ENCODE assay signal across 13 mouse cellular contexts in the genomic region with DNA sequence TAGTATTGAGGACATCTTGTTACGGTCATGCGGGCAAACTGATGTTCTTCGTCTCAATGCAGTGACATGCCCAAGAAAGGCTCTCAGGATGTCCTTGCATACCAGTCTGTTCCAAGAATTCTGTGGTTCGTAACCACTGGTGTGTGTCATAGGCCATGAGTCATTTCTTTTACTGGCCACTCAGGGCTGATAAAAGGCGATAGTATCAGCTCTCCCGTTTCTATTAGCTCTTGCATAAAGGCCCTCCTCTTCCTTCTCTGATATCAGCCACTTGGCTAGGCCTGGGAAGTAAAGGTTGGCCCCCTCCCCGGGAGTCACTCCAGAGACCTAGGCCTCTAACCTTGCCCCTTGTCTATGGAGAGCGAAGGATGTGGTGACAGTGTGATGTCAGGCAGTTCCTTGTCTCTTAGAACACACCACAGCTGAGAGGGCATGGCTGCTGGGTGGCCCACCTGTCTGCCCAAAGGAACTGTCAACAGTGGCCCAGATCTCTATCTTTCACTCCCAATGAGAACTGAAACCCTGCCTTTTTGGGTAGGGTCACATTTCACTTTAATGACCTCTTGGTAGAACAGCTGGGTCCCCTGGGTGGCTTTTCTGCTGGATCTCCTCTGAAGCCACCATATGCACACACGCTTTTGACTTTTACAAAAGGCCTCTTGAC. TPM values are rescaled to one million over a fixed set of nuclear protein-coding genes. Genes with fewer than 3 reads are reported as not detected.
DNase-seq lines count a peak whose midpoint lies in the region; ATAC-seq and TF ChIP-seq lines count a peak whose summit lies in the region.
"Had no signal": no experiment of that assay in that cellular context is flagged by ENCODE, and none has a peak within 500 bp of the region (broad histone marks: within the 10 kb centered on the region; RNA-seq: fewer than 3 reads in every experiment).

No protein-coding gene starts in this region.

- no peak overlapping the region for H3K27ac ChIP-seq in intestine, embryonic 16.5 days (ENCODE audit: low read length)
- no peak overlapping the region for H3K27ac ChIP-seq in intestine, embryonic 15.5 days
- no peak overlapping the region for H3K27ac ChIP-seq in stomach, postnatal 0 days (replicated peaks)
- H3K27ac ChIP-seq: hindbrain, embryonic 12.5 days had no signal

- H3K9ac ChIP-seq in intestine, embryonic 16.5 days (ENCODE audit: low read depth, low read length), result no peak overlapping the region
- no peak overlapping the region for H3K9ac ChIP-seq in intestine, embryonic 15.5 days
- H3K9ac ChIP-seq in stomach, postnatal 0 days (ENCODE audit: low read length), result no peak overlapping the region
- H3K9ac ChIP-seq: forebrain, postnatal 0 days; hindbrain, embryonic 12.5 days had no signal

- TF ChIP-seq EP300 in stomach, postnatal 0 days (optimal IDR thresholded peaks at IDR 0.05), result no peak

- 68% methylated on average over 9 of the region's 9 CpGs for WGBS in intestine, embryonic 16.5 days
- 73% methylated on average over 9 of the region's 9 CpGs for WGBS in intestine, embryonic 15.5 days
- 68% methylated on average over 9 of the region's 9 CpGs for WGBS in stomach, postnatal 0 days

- no peak for TF ChIP-seq CTCF in stomach, postnatal 0 days (IDR thresholded peaks at IDR 0.05; ENCODE audit: low read depth)

- peak; percentile 9; the same call in 1 of the 2 replicates for ATAC-seq in intestine, embryonic 16.5 days
- ATAC-seq in intestine, embryonic 15.5 days, result no peak
- peak; percentile 50 for ATAC-seq in stomach, postnatal 0 days (ENCODE audit: low FRiP score, low TSS enrichment)

- peak; percentile 59 for DNase-seq in urinary bladder, postnatal 14 days (ENCODE audit: low spot score)
- no peak for DNase-seq in urinary bladder, postnatal 10 days (ENCODE audit: low spot score)
- peak; percentile 61 for DNase-seq in c-Kit-positive CD71-negative TER-119-negative erythroid progenitor cells, embryonic 14.5 days (ENCODE audit: low read depth)
- DNase-seq in stomach, postnatal 0 days (ENCODE audit: low spot score), result no peak
- no peak for DNase-seq in frontal cortex, postnatal 14 days (ENCODE audit: low spot score in 2 of 2)
- DNase-seq in spleen, adult 18-20 months, result no peak
- DNase-seq: cerebellum, adult 8-10 months; forebrain, postnatal 0 days; heart, adult 11 months; kidney, adult 9 months had no signal

- H3K9me3 ChIP-seq in intestine, embryonic 16.5 days (ENCODE audit: control insufficient read depth, low read length), result no peaks in the 10 kb centered on the region
- no peaks in the 10 kb centered on the region for H3K9me3 ChIP-seq in intestine, embryonic 15.5 days
- H3K9me3 ChIP-seq in stomach, postnatal 0 days (ENCODE audit: control insufficient read depth, low read length), result no peaks in the 10 kb centered on the region
- H3K9me3 ChIP-seq: hindbrain, embryonic 12.5 days had no signal

- H3K36me3 ChIP-seq in intestine, embryonic 16.5 days (ENCODE audit: control insufficient read depth, insufficient read depth, low read length), result no peaks in the 10 kb centered on the region
- H3K36me3 ChIP-seq in intestine, embryonic 15.5 days, result no peaks in the 10 kb centered on the region
- peaks cover 4% of the 10 kb centered on the region; the same call in 1 of the 2 replicates for H3K36me3 ChIP-seq in stomach, postnatal 0 days (ENCODE audit: control insufficient read depth, insufficient read depth, low read length)

- H3K4me2 ChIP-seq in intestine, embryonic 16.5 days (ENCODE audit: low read depth, low read length), result no peak overlapping the region
- H3K4me2 ChIP-seq in intestine, embryonic 15.5 days (replicated peaks), result no peak overlapping the region
- no peak overlapping the region for H3K4me2 ChIP-seq in stomach, postnatal 0 days (replicated peaks; ENCODE audit: low read depth)
- H3K4me2 ChIP-seq: hindbrain, embryonic 12.5 days had no signal

- H3K4me3 ChIP-seq in intestine, embryonic 16.5 days (ENCODE audit: low read length), result no peak overlapping the region
- no peak overlapping the region for H3K4me3 ChIP-seq in intestine, embryonic 15.5 days (replicated peaks)
- no peak overlapping the region for H3K4me3 ChIP-seq in stomach, postnatal 0 days (ENCODE audit: low read depth, low read length)
- H3K4me3 ChIP-seq: hindbrain, embryonic 12.5 days had no signal

- H3K27me3 ChIP-seq in intestine, embryonic 16.5 days (replicated peaks; ENCODE audit: control insufficient read depth, insufficient read depth, low read length), result no peaks in the 10 kb centered on the region
- no peaks in the 10 kb centered on the region for H3K27me3 ChIP-seq in intestine, embryonic 15.5 days (replicated peaks)
- H3K27me3 ChIP-seq in stomach, postnatal 0 days (ENCODE audit: control insufficient read depth, insufficient read depth, low read length), result no peaks in the 10 kb centered on the region
- H3K27me3 ChIP-seq: hindbrain, embryonic 12.5 days had no signal

- no peaks in the 10 kb centered on the region for H3K4me1 ChIP-seq in intestine, embryonic 16.5 days (ENCODE audit: control insufficient read depth, insufficient read depth, low read length)
- no peaks in the 10 kb centered on the region for H3K4me1 ChIP-seq in intestine, embryonic 15.5 days (replicated peaks)
- no peaks in the 10 kb centered on the region for H3K4me1 ChIP-seq in stomach, postnatal 0 days (replicated peaks; ENCODE audit: control insufficient read depth, insufficient read depth)

RNA-seq across cellular contexts. Expression of gene Man2a2, which starts 4.3 kb away (rescaled TPM):
- polyA plus RNA-seq in intestine, embryonic 16.5 days (2015; fragmentation: Nextera tagmentation; extraction: Ambion mirVana), result 8.0 and 10.0 TPM in 2 replicates
- polyA plus RNA-seq in intestine, embryonic 15.5 days (2015; fragmentation: Nextera tagmentation; extraction: Ambion mirVana), result 13.1 and 14.7 TPM in 2 replicates
- 3.6 and 5.3 TPM in 2 replicates for polyA plus RNA-seq in stomach, postnatal 0 days (2015; fragmentation: Nextera tagmentation; extraction: Ambion mirVana)

RNA-seq across cellular contexts. Expression of gene Fes, which starts 12.2 kb away (rescaled TPM):
- polyA plus RNA-seq in intestine, embryonic 16.5 days (2015; fragmentation: Nextera tagmentation; extraction: Ambion mirVana), result 10.9 and 11.6 TPM in 2 replicates
- polyA plus RNA-seq in intestine, embryonic 15.5 days (2015; fragmentation: Nextera tagmentation; extraction: Ambion mirVana), result 11.2 and 11.5 TPM in 2 replicates
- polyA plus RNA-seq in stomach, postnatal 0 days (2015; fragmentation: Nextera tagmentation; extraction: Ambion mirVana), result 6.2 TPM in 2 replicates

RNA-seq across cellular contexts. Expression of gene Furin, which starts 29.7 kb away (rescaled TPM):
- polyA plus RNA-seq in intestine, embryonic 16.5 days (2015; fragmentation: Nextera tagmentation; extraction: Ambion mirVana), result 7.8 and 9.7 TPM in 2 replicates
- polyA plus RNA-seq in intestine, embryonic 15.5 days (2015; fragmentation: Nextera tagmentation; extraction: Ambion mirVana), result 9.3 and 10.7 TPM in 2 replicates
- 17.6 and 20.8 TPM in 2 replicates for polyA plus RNA-seq in stomach, postnatal 0 days (2015; fragmentation: Nextera tagmentation; extraction: Ambion mirVana)

RNA-seq across cellular contexts. Expression of gene Hddc3, which starts 32.6 kb away (rescaled TPM):
- polyA plus RNA-seq in intestine, embryonic 16.5 days (2015; fragmentation: Nextera tagmentation; extraction: Ambion mirVana), result 15.1 and 18.7 TPM in 2 replicates
- polyA plus RNA-seq in intestine, embryonic 15.5 days (2015; fragmentation: Nextera tagmentation; extraction: Ambion mirVana), result 14.7 and 15.4 TPM in 2 replicates
- 8.6 and 10.4 TPM in 2 replicates for polyA plus RNA-seq in stomach, postnatal 0 days (2015; fragmentation: Nextera tagmentation; extraction: Ambion mirVana)

RNA-seq across cellular contexts. Expression of gene Unc45a, which starts 34.7 kb away (rescaled TPM):
- 35.0 and 38.5 TPM in 2 replicates for polyA plus RNA-seq in intestine, embryonic 16.5 days (2015; fragmentation: Nextera tagmentation; extraction: Ambion mirVana)
- polyA plus RNA-seq in intestine, embryonic 15.5 days (2015; fragmentation: Nextera tagmentation; extraction: Ambion mirVana), result 37.0 and 37.6 TPM in 2 replicates
- polyA plus RNA-seq in stomach, postnatal 0 days (2015; fragmentation: Nextera tagmentation; extraction: Ambion mirVana), result 30.7 and 34.5 TPM in 2 replicates

Comparison
In these comparisons a context has a peak if more than half of its experiments do, and no peak if none do; other contexts are left out.
1. DNase-seq: peak in urinary bladder, postnatal 14 days (single experiment) and c-Kit-positive CD71-negative TER-119-negative erythroid progenitor cells, embryonic 14.5 days (single experiment); none in urinary bladder, postnatal 10 days (single experiment), stomach, postnatal 0 days (single experiment), frontal cortex, postnatal 14 days (0 of 2) and spleen, adult 18-20 months (0 of 2).